Mouse (Mus musculus): ENCODE measurements around the gene Hnmt.

- TF ChIP-seq CTCF (IDR thresholded peaks at IDR 0.05; ENCODE audit: low read depth) (no peak), EP300 (IDR thresholded peaks at IDR 0.05; ENCODE audit: low read depth) (no peak)
Measured at GRCm38 (mm10) chr2:24096495-24096894, 47.3 kb upstream of the Hnmt start, which contains the start of gene Tbpl2.

Data from liver, postnatal 0 days (tissue).